Mouse (Mus musculus): ENCODE data around the gene Atm. TPM values are rescaled to one million over a fixed set of nuclear protein-coding genes. Genes with fewer than 3 reads are reported as not detected.
A peak's percentile ranks its signal among the peaks of the same experiment; 100 is the strongest.

The Atm gene
- polyA plus RNA-seq, 1 experiment from 2014 or later, result 18.0 TPM

GRCm38 (mm10) chr9:53422133-53422896, 114.2 kb downstream of the Atm start:
- H3K27ac ChIP-seq (ENCODE audit: low read depth, low read length), result no peak overlapping the region
- H3K4me3 ChIP-seq (ENCODE audit: low read depth, low read length), result no peak overlapping the region
- DNase-seq (ENCODE audit: low spot score, missing footprints) (no peak), ATAC-seq (ENCODE audit: low FRiP score) (no peak)
- H3K9me3 ChIP-seq (ENCODE audit: control insufficient read depth, low read length), result no peaks in the 10 kb centered on the region
- no peak overlapping the region for H3K4me2 ChIP-seq
- H3K4me1 ChIP-seq (ENCODE audit: control insufficient read depth, insufficient read depth, low read length), result no peaks in the 10 kb centered on the region
- H3K9ac ChIP-seq (ENCODE audit: low read length), result no peak overlapping the region
- no peaks in the 10 kb centered on the region for H3K27me3 ChIP-seq (ENCODE audit: control insufficient read depth, insufficient read depth, low read length)
- no peaks in the 10 kb centered on the region for H3K36me3 ChIP-seq (ENCODE audit: control insufficient read depth, insufficient read depth, low read length)
- WGBS, result 84% methylated on average over 9 of the region's 9 CpGs

DNA sequence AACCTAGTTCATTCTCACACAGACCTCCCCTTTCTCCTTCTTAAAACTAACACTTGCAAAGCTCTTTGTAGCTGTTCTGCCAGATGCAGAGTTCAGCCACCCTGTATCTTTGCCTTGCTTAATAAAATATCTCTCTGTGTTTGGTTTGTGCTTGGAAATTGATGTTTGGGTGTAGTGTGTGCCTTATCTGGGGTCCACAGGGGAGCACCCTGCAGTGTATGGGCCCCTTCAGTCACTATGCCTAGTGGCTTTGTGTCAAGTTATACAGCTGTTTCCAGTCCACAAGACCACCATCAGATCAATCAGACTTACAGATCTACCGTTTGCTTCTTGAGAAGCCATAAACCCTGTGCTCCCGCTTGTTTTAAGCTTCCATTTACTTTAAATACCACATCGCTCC, 127.1 kb downstream of the Atm start:
- Histone ChIP-seq H3K9ac (ENCODE audit: low read length) (no peak overlapping the region), H3K36me3 (ENCODE audit: control insufficient read depth, insufficient read depth, low read length) (no peaks in the 10 kb centered on the region), H3K27me3 (ENCODE audit: control insufficient read depth, insufficient read depth, low read length) (no peaks in the 10 kb centered on the region), H3K4me1 (ENCODE audit: control insufficient read depth, insufficient read depth, low read length) (peaks cover 6% of the 10 kb centered on the region; the same call in 1 of the 2 replicates), H3K27ac (ENCODE audit: low read depth, low read length) (no peak overlapping the region), H3K9me3 (ENCODE audit: control insufficient read depth, low read length) (no peaks in the 10 kb centered on the region), H3K4me3 (ENCODE audit: low read depth, low read length) (no peak overlapping the region), H3K4me2 (no peak overlapping the region)
- ATAC-seq (ENCODE audit: low FRiP score) (no peak), DNase-seq (ENCODE audit: low spot score, missing footprints) (no peak)
- WGBS, result 89% methylated on average over 3 of the region's 3 CpGs

DNA sequence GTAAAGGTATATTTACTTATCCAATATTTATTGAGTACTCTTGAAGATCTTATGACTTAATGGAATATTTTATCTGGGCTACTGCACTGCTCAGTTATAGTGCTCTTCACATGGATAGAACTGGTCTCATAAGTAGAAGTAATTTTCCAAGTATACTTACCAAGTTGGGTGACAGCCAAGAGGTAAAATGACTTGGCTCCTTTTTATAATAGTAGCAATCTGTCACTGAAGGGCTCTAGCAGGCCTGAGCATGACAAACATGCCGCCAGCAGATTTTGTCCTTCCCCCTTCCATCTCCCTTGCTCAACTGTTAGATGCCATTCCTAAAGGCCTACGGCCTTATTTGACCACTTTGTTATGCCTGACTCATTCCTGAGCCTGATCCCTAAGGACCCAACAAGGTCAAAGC, 127.6 kb downstream of the Atm start:
- Histone ChIP-seq H3K4me1 (ENCODE audit: control insufficient read depth, insufficient read depth, low read length) (peaks cover 6% of the 10 kb centered on the region; the same call in 1 of the 2 replicates), H3K27ac (ENCODE audit: low read depth, low read length) (no peak overlapping the region), H3K27me3 (ENCODE audit: control insufficient read depth, insufficient read depth, low read length) (no peaks in the 10 kb centered on the region), H3K4me3 (ENCODE audit: low read depth, low read length) (no peak overlapping the region), H3K9me3 (ENCODE audit: control insufficient read depth, low read length) (no peaks in the 10 kb centered on the region), H3K36me3 (ENCODE audit: control insufficient read depth, insufficient read depth, low read length) (no peaks in the 10 kb centered on the region), H3K4me2 (no peak overlapping the region), H3K9ac (ENCODE audit: low read length) (no peak overlapping the region)
- ATAC-seq (ENCODE audit: low FRiP score), result no peak
- WGBS, result 94% methylated on average over 2 of the region's 2 CpGs
- no peak for DNase-seq (ENCODE audit: low spot score, missing footprints)

GRCm38 (mm10) chr9:53408548-53408947, 128.0 kb downstream of the Atm start:
- Histone ChIP-seq H3K27me3 (ENCODE audit: control insufficient read depth, insufficient read depth, low read length) (no peaks in the 10 kb centered on the region), H3K27ac (ENCODE audit: low read depth, low read length) (no peak overlapping the region), H3K9me3 (ENCODE audit: control insufficient read depth, low read length) (no peaks in the 10 kb centered on the region), H3K4me3 (ENCODE audit: low read depth, low read length) (no peak overlapping the region), H3K4me2 (no peak overlapping the region), H3K36me3 (ENCODE audit: control insufficient read depth, insufficient read depth, low read length) (no peaks in the 10 kb centered on the region), H3K9ac (ENCODE audit: low read length) (no peak overlapping the region), H3K4me1 (ENCODE audit: control insufficient read depth, insufficient read depth, low read length) (peaks cover 6% of the 10 kb centered on the region; the same call in 1 of the 2 replicates)
- ATAC-seq (ENCODE audit: low FRiP score) (no peak), DNase-seq (ENCODE audit: low spot score, missing footprints) (no peak)
- 93% methylated on average over 4 of the region's 4 CpGs for WGBS

DNA sequence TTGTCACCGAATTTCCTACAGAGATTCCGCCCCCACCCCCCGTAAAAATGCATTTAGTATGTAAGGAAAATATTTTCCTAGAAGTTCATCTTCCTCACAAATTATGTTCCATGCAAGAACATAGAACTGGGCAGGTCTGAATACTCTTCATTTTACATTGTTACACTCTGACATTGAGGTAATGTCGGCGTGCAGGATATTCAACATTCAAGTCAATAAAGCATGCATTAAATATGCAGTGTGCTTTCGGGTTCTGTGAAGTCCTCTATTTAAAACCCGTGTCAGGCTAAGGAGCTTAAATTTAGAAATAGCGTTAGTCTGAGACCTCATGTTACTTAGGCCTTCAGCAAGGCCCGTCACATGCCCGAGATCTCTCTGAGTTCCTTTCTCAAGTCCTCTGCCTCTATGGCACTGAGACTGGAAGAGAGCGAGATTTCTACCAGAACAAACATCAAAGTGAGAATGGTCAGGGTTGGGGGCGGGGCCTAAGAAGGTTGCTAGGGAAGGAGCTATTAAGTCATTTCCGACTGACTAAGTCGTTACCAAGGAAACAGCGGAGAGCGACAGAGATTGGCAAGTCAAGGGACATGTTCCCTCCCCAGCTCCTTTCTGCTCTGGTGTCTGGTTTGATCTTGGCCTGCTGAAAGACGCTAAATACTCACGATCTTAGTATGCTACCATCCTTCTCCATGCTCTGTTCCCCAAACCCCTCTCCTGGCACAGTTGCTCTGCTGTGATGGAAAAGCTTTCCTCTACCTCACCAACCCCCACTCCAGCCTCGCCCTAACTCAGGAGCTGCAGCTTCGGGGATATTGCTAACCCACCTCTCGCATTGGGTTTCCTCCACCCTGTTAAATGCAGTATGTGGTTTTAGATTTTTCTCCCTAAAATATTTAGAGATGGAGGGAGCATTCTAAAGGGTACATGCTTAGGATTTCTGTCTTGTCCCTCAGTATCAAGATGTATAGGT, 131.5 kb downstream of the Atm start:
- peak; percentile 94 for ATAC-seq (ENCODE audit: low FRiP score)
- H3K9ac ChIP-seq (ENCODE audit: low read length), result peak overlapping the region; percentile 61

GRCm38 (mm10) chr9:53404050-53404752, 132.3 kb downstream of the Atm start:
- Histone ChIP-seq H3K27me3 (ENCODE audit: control insufficient read depth, insufficient read depth, low read length) (no peaks in the 10 kb centered on the region), H3K36me3 (ENCODE audit: control insufficient read depth, insufficient read depth, low read length) (no peaks in the 10 kb centered on the region), H3K27ac (ENCODE audit: low read depth, low read length) (no peak overlapping the region; the same call in 1 of the 2 replicates), H3K4me3 (ENCODE audit: low read depth, low read length) (no peak overlapping the region), H3K4me2 (no peak overlapping the region), H3K9me3 (ENCODE audit: control insufficient read depth, low read length) (no peaks in the 10 kb centered on the region), H3K4me1 (ENCODE audit: control insufficient read depth, insufficient read depth, low read length) (peaks cover 6% of the 10 kb centered on the region; the same call in 1 of the 2 replicates), H3K9ac (ENCODE audit: low read length) (no peak overlapping the region)
- ATAC-seq (ENCODE audit: low FRiP score) (peak; percentile 42; the same call in 1 of the 2 replicates), DNase-seq (ENCODE audit: low spot score, missing footprints) (peak; percentile 83)
- 79% methylated on average over 6 of the region's 6 CpGs for WGBS

More for the DNA sequence above, 131.5 kb downstream of the Atm start:
- Histone ChIP-seq H3K4me3 (ENCODE audit: low read depth, low read length) (peak overlapping the region; percentile 33), H3K27ac (ENCODE audit: low read depth, low read length) (peak overlapping the region; percentile 71), H3K27me3 (ENCODE audit: control insufficient read depth, insufficient read depth, low read length) (no peaks in the 10 kb centered on the region), H3K36me3 (ENCODE audit: control insufficient read depth, insufficient read depth, low read length) (no peaks in the 10 kb centered on the region), H3K4me1 (ENCODE audit: control insufficient read depth, insufficient read depth, low read length) (peaks cover 6% of the 10 kb centered on the region; the same call in 1 of the 2 replicates), H3K4me2 (peak overlapping the region; percentile 54), H3K9me3 (ENCODE audit: control insufficient read depth, low read length) (no peaks in the 10 kb centered on the region)
- 23% methylated on average over 21 of the region's 21 CpGs for WGBS
- peak; percentile 98 for DNase-seq (ENCODE audit: low spot score, missing footprints)

- 84% methylated on average over 8 of the region's 8 CpGs for WGBS
- H3K27ac ChIP-seq (ENCODE audit: low read depth, low read length), result no peak overlapping the region
Measured at GRCm38 (mm10) chr9:53402991-53403390, 133.5 kb downstream of the Atm start.

DNA sequence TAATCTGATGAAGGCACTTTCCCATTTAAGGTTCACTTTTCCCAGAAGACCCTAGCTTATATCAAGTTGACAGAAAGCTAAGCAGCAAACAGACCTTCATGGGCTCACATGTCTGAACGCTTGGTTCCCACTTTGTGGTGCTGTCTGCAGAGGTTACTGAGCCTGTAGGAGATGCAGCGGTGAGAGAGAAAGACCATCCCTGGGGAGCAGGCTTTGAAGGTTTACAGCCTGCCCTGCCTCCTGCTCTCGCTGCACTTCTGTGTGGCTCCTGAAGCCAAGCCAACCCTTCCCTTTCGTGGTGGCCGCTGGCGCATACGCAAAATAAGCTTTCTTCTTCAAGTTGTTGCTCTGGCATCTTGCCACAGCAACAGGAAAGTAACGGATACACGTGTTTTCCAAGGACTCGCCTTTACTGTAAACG, 134.2 kb downstream of the Atm start, which contains the start of gene 4930550C14Rik:
4930550C14Rik (plus strand) TSS at position 35 of the 421 bp plus-strand sequence.
- no peak within 1 kb of the TSS for H3K4me3 ChIP-seq (ENCODE audit: low read depth, low read length)
- DNase-seq (ENCODE audit: low spot score, missing footprints) (peak; percentile 80), ATAC-seq (ENCODE audit: low FRiP score) (no peak)
- no peaks in the 10 kb centered on the region for H3K36me3 ChIP-seq (ENCODE audit: control insufficient read depth, insufficient read depth, low read length)
- H3K27ac ChIP-seq (ENCODE audit: low read depth, low read length), result no peak within 1 kb of the TSS
- H3K4me2 ChIP-seq, result no peak within 1 kb of the TSS
- no peaks in the 10 kb centered on the region for H3K27me3 ChIP-seq (ENCODE audit: control insufficient read depth, insufficient read depth, low read length)
- H3K9ac ChIP-seq (ENCODE audit: low read length), result no peak within 1 kb of the TSS
- peaks cover 6% of the 10 kb centered on the region; the same call in 1 of the 2 replicates for H3K4me1 ChIP-seq (ENCODE audit: control insufficient read depth, insufficient read depth, low read length)
- 30% methylated on average over 11 of the region's 11 CpGs for WGBS
- no peaks in the 10 kb centered on the region for H3K9me3 ChIP-seq (ENCODE audit: control insufficient read depth, low read length)

More at GRCm38 (mm10) chr9:53402991-53403390, 133.5 kb downstream of the Atm start:
- Histone ChIP-seq H3K9ac (ENCODE audit: low read length) (no peak overlapping the region), H3K36me3 (ENCODE audit: control insufficient read depth, insufficient read depth, low read length) (no peaks in the 10 kb centered on the region), H3K9me3 (ENCODE audit: control insufficient read depth, low read length) (no peaks in the 10 kb centered on the region), H3K4me2 (no peak overlapping the region), H3K4me1 (ENCODE audit: control insufficient read depth, insufficient read depth, low read length) (peaks cover 6% of the 10 kb centered on the region; the same call in 1 of the 2 replicates), H3K27me3 (ENCODE audit: control insufficient read depth, insufficient read depth, low read length) (no peaks in the 10 kb centered on the region), H3K4me3 (ENCODE audit: low read depth, low read length) (no peak overlapping the region)
- DNase-seq (ENCODE audit: low spot score, missing footprints) (no peak), ATAC-seq (ENCODE audit: low FRiP score) (no peak)
